Mouse (Mus musculus) midbrain, embryonic 15.5 days (tissue): ENCODE measurements around the gene Hap1. TPM values are rescaled to one million over a fixed set of nuclear protein-coding genes. Genes with fewer than 3 reads are reported as not detected.

Experiments
- ATAC-seq: fragments of 200-750 bp; cut with Nextera tagmentation; replicated peaks from 2 replicates; pipeline ENCODE4 v1.8.0; 2017; ENCODE audit warnings: moderate TSS enrichment
- H3K27ac ChIP-seq: fragments of 300-500 bp; sonication (generic); 2 replicates; pipeline ENCODE4 v1.5.1; 2015; ENCODE audit warnings: mild to moderate bottlenecking, inconsistent platforms
- H3K27me3 ChIP-seq: fragments of 300-500 bp; sonication (generic); replicated peaks from 2 replicates; pipeline ENCODE4 v1.6.1; 2015; ENCODE audit warnings: inconsistent platforms
- H3K36me3 ChIP-seq: fragments of 300-500 bp; sonication (generic); replicated peaks from 2 replicates; pipeline ENCODE4 v1.6.1; 2015; ENCODE audit warnings: inconsistent platforms
- H3K4me1 ChIP-seq: fragments of 300-500 bp; sonication (generic); 2 replicates; pipeline ENCODE4 v1.6.1; 2015; ENCODE audit warnings: inconsistent platforms
- H3K4me2 ChIP-seq: fragments of 300-500 bp; sonication (generic); 2 replicates; pipeline ENCODE4 v1.6.1; 2015; ENCODE audit warnings: inconsistent platforms, mild to moderate bottlenecking, moderate library complexity
- H3K4me3 ChIP-seq: fragments of 300-500 bp; sonication (generic); 2 replicates; pipeline ENCODE4 v1.5.1; 2015; ENCODE audit warnings: mild to moderate bottlenecking, inconsistent platforms
- H3K9ac ChIP-seq: fragments of 300-500 bp; sonication (generic); 2 replicates; pipeline ENCODE4 v1.6.1; 2015; ENCODE audit warnings: mild to moderate bottlenecking, inconsistent platforms
- H3K9me3 ChIP-seq: fragments of 300-500 bp; sonication (generic); 2 replicates; pipeline ENCODE4 v1.6.1; 2016; ENCODE audit warnings: inconsistent platforms
- WGBS: fragments of 180-500 bp; shearing (Covaris S2); methylation state at CpG from one replicate; pipeline ENCODE4 v1.1.7; 2015; ENCODE audit warnings: mixed read lengths; 5-methylcytosine and 5-hydroxymethylcytosine counted together
- polyA plus RNA-seq: library from polyadenylated mRNA; unstranded; fragments of >200 nt; fragmentation: Nextera tagmentation; extraction: Ambion mirVana; gene quantifications from 2 replicates; pipeline ENCODE4 v1.2.1, GENCODE M21; 2015

Gene Hap1
- polyA plus RNA-seq = 315 and 316 TPM in 2 replicates

DNA sequence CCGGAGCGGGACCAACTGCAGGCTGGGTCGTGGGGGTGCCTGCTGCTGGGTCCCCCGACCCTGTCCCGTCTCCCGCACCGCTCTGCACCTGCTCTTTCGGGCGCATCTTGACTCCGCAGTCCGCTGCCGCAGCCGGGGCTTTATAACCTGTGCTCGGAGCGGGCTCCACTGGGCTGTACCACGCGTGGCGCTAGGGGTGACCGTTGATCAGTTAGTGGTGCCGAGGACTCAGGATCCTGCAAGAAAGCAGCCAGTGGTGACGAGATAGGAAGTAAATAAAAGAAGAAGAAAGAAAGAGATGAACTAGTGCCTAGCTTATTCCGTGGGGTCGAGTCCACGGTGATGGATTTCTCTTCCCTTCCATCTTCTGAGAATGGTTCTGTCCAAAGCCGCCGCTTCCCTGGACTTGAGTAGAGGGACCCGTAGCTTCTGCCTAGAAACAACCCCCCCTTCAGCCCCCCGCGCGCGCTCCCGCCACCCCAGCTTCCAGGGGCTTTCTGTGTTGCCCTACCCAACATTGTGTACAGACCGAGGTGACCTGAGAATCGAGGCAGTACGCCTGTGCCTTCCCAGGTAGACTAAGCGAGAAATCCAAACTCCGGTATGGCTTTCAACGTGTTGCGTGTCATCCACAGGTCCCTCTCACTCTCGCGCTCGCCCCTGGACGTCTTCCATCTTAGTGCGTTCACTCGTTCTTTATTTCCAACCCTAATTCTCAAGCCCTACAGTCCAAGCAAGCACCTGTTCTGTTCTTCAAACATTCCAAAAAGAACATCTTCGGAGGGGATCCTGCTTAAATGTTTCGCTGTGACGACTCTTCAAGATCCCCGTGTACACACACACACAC, at the start of gene Hap1:
Gene Hap1, minus strand, starts transcription at position 157 of the 847 bp plus-strand sequence.
- H3K9ac ChIP-seq = peak within 1 kb of the TSS; percentile 77
- H3K36me3 ChIP-seq = no peaks in the 10 kb centered on the region
- H3K27ac ChIP-seq = peak within 1 kb of the TSS; percentile 78
- peak within 1 kb of the TSS; percentile 78 for H3K4me3 ChIP-seq
- ATAC-seq = peak; percentile 79
- no peaks in the 10 kb centered on the region for H3K27me3 ChIP-seq
- H3K4me1 ChIP-seq = peaks cover 28% of the 10 kb centered on the region
- under 1% methylated on average over 49 of the region's 49 CpGs for WGBS
- H3K9me3 ChIP-seq = no peaks in the 10 kb centered on the region
- H3K4me2 ChIP-seq = peak within 1 kb of the TSS; percentile 90

DNA sequence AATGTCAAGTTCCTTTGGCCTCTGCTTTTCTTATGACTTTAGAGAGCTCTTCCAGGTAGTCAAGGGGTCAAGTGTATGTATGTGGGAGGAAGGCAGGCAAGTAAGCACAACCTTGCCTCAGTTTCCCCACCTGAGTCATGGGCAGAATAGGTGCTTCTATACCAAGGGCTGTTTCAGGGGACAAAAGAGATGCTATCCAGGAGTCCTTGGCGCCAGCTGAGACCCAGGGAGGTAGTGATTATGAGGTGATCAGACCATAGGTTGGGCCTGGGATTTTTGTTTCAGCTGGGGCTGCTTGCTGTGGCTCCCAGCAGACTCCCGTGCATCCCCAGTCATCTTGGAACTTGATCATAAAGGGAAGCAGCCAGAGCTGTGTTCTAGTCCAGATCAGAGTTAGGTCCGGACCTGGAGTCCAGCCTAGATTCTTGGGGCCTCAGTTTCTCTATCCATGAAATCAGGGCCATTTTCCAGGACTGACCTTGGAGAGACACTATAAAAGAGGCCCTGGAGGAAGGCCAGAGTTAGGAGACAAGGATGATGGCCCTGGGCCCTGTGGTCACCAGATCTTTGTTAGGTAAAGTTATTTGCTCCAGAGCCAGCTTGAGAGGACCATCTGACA, 48.6 kb upstream of the Hap1 start:
- Histone ChIP-seq H3K36me3 (no peaks in the 10 kb centered on the region), H3K9me3 (no peaks in the 10 kb centered on the region), H3K9ac (no peak overlapping the region), H3K4me1 (peaks cover 4% of the 10 kb centered on the region), H3K4me3 (no peak overlapping the region), H3K27ac (no peak overlapping the region), H3K4me2 (no peak overlapping the region), H3K27me3 (no peaks in the 10 kb centered on the region)
- no peak for ATAC-seq
- WGBS = 79% methylated on average over 3 of the region's 3 CpGs

DNA sequence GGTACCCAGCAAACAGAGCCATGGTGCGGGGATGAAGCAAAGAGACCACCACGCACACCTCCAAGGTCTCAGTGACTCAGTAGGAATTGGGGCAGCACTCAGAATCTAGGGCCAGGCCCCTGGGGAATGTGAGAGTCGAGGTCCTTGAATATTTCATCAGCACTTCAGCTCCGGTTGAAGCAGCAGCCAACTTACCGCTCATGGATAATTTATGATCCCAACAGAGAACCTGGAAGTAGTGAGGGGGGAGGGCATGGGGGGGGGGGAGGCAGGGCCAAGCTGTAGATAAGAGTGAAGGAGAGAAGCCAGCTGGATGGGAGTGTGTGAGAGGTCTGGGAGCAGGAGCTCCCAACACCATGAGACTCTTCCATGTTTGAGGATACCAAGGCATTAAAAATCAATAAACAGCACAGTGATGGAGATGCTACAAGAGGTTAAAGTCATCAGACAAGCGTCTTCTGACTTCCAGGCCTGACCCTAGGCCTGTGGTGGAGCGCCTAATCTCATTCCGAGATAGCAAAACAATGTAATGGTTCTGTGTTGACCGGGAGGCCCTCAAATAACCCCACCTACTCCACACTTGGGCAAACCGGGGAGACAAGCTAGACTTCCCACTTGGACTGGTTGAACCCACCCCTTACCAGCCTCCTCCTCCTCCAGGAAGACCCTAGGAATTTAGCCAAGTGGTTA, 47.7 kb upstream of the Hap1 start:
- Histone ChIP-seq H3K27ac (no peak overlapping the region), H3K9ac (no peak overlapping the region), H3K9me3 (no peaks in the 10 kb centered on the region), H3K4me3 (no peak overlapping the region), H3K4me1 (peaks cover 4% of the 10 kb centered on the region), H3K4me2 (no peak overlapping the region), H3K27me3 (no peaks in the 10 kb centered on the region), H3K36me3 (no peaks in the 10 kb centered on the region)
- no peak for ATAC-seq
- 64% methylated on average over 10 of the region's 10 CpGs for WGBS

DNA sequence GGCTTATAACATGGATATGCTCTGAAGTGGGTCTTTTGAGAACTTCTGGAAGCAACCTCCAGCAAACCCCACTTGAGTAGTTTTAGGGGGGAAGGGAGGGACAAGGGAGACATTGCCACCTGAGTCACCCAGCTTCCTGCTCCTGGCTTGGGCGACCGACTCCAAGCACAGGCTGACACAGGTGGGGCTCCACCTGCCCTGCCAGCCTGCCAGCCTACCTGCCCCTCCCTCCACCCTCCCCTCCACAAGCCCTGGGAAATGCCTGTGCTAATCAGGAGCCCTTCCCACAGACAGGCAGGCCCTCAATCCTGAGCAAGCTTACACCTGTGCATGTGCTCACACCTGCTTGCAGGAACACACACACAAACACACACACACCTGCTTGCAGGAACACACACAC, 46.8 kb upstream of the Hap1 start:
- Histone ChIP-seq H3K4me3 (no peak overlapping the region), H3K27ac (no peak overlapping the region), H3K4me1 (peaks cover 7% of the 10 kb centered on the region), H3K27me3 (no peaks in the 10 kb centered on the region), H3K9ac (no peak overlapping the region), H3K36me3 (no peaks in the 10 kb centered on the region), H3K4me2 (no peak overlapping the region), H3K9me3 (no peaks in the 10 kb centered on the region)
- no peak for ATAC-seq
- WGBS = 88% methylated on average over 2 of the region's 2 CpGs

DNA sequence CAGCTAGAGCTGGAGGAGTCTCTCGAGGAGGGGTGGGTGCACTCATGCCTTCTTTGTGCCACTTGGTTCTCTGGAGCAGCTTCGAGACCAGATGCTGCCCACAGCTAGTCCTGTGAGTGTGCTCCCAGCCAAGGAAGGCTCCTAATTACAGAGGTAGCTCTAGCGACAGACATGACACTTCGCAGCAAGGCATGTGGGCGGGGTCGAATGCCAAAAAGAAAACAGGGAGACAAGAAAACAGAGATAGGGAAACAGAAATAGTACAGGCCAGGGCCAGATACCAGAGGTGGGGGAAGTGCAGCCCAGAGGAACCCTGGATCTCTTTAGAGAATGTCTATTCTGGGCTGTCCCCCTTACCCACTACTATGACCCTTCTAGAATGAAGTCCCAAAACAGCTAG, 46.3 kb upstream of the Hap1 start:
- Histone ChIP-seq H3K4me1 (peaks cover 7% of the 10 kb centered on the region), H3K27me3 (no peaks in the 10 kb centered on the region), H3K4me2 (no peak overlapping the region), H3K36me3 (no peaks in the 10 kb centered on the region), H3K4me3 (no peak overlapping the region), H3K27ac (no peak overlapping the region), H3K9me3 (no peaks in the 10 kb centered on the region), H3K9ac (no peak overlapping the region)
- 52% methylated on average over 6 of the region's 6 CpGs for WGBS
- ATAC-seq = no peak

DNA sequence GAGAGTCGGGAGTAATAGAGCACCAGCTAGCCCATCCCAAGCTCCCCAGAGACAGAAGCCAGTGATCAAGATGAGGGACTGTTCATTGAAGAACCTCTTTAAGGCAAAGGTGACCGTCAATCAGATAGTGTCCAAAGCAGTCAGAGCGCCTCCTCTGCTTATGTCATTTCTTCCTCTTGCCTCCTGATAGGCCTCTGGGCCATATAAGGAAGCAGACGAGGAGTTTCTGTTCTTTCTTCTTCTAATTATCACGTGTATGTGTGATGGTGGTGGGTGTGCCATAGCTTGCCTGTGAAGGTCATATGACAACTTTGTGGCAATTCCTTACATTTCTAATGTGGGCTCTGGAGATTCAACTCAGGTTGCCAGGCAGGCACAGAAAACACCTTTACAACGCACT, 44.9 kb upstream of the Hap1 start:
- Histone ChIP-seq H3K9ac (no peak overlapping the region), H3K27me3 (no peaks in the 10 kb centered on the region), H3K4me3 (no peak overlapping the region), H3K27ac (no peak overlapping the region), H3K36me3 (no peaks in the 10 kb centered on the region), H3K4me1 (peaks cover 18% of the 10 kb centered on the region), H3K9me3 (no peaks in the 10 kb centered on the region), H3K4me2 (no peak overlapping the region)
- 81% methylated on average over 6 of the region's 6 CpGs for WGBS
- ATAC-seq = no peak

DNA sequence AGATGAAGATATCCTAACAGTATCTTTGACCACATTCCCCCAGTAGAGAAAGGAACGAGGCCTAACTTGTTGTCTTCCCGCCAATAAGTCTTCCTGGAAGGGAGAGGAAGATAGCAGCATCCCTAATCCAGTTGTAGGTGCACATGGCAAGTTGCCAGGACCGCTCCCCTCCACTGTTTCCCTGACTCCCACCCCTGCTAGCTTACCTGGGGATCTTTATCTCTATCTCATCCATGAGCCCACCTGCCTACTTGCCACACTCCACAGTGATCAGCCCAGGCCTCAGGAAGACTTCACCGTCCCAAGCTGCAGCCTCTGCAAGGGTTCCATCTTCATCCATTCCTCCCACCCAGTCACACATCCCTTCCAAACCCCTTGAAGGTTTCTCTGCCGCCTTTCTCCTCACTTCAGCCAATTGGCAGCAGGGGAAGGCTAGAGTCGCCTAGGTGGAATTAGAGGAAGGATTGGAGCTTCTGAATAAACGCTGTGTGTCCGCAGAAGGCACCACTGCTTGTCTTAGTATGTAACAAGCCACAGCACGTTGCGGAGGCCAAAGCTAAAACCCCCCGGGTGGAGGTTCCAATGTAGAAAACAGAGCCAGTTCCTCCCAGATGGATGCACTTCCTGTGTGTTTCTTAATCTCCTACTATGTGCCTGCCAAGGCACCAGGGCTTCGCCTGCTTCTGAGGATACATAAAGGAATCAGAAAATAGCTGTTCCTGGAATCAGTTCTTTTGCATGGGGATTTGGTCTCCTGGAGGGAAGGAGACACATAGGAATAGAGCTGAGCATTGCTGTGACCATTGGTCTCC, 44.0 kb upstream of the Hap1 start:
- no peaks in the 10 kb centered on the region for H3K27me3 ChIP-seq
- H3K9me3 ChIP-seq = no peaks in the 10 kb centered on the region
- H3K27ac ChIP-seq = no peak overlapping the region
- H3K9ac ChIP-seq = no peak overlapping the region
- no peaks in the 10 kb centered on the region for H3K36me3 ChIP-seq
- H3K4me1 ChIP-seq = peaks cover 27% of the 10 kb centered on the region
- no peak overlapping the region for H3K4me3 ChIP-seq
- no peak overlapping the region for H3K4me2 ChIP-seq
- 79% methylated on average over 12 of the region's 12 CpGs for WGBS
- ATAC-seq = no peak

DNA sequence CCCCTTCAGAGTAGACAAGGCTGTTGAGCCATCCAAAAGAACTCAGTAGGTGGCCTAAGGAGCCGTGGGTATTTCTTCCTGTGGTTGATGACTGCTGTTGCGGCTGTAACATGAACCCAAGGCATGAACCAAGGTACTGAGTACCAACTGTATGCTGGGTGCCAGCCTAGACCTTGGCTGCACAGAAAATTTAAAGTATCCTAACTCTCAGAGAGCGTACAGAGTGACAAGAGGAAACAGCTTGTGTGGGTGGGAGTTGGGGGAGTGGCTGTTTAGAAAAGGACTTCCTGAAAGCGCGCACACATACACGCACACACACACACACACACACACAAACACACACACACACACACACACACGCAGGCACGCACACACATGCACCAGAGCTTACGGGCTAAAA, 43.4 kb upstream of the Hap1 start:
- WGBS = 84% methylated on average over 9 of the region's 9 CpGs
- Histone ChIP-seq H3K27ac (no peak overlapping the region), H3K4me3 (no peak overlapping the region), H3K4me1 (peaks cover 31% of the 10 kb centered on the region), H3K9ac (no peak overlapping the region), H3K36me3 (no peaks in the 10 kb centered on the region), H3K4me2 (no peak overlapping the region), H3K27me3 (no peaks in the 10 kb centered on the region), H3K9me3 (no peaks in the 10 kb centered on the region)
- ATAC-seq = no peak

DNA sequence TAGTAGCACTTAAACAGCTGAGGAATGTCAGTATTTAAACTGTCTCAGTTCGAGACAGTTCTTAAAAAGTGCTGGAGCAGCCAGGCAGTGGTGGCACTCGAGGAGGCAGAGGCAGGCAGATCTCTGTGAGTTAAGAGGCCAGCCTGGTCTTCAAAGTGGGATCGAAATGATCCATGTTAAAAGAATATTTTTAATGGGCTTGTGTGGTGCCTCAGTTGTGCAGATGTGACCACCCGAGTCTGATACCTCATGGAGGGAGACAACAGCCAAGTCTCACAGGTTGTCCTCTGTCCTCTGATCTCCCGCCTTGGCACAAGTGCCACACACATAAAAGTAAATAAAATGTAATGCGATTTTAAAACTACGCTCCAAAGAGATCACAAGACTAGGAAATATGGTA, 42.6 kb upstream of the Hap1 start:
- 96% methylated on average over 7 of the region's 7 CpGs for whole genome bisulfite sequencing

DNA sequence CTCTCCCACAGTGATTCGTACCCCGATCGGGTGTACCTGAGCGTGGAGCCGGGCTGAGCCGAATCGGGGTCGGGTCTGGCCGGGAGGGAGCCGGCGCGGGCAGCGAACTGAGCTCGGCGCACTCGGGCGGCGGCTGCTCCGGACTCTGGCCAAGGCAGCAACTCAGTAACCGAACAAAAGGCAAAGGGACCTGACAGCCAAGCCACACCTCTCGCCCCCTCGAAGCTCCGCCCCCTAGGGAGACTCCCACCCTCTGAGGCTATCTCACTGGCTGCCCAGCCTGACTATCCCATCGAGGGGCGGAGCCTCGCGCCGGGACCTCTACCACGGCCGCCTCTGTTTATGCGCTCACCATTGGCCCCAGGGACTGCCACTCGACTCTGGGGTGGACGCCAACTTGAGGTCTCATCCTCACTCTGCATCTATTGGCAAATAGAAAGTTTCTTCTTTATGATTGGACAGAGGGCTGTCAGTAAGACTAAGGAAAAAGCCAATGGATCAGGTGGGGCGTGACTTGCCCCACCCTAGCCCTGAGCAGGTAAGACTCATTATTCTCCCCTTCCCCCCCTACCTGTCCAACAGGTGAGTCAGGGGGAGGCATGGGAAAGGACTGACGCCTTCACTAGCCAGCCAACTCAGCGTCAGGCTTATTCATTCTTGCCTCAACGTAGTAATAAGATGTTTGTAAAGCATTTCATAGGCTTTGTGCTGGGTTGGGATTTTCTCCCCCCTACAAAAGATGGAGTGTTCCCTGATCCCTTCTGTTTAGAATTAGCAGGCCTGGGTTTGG, 41.9 kb upstream of the Hap1 start, which contains the start of gene Jup:
Gene Jup, minus strand, starts transcription at position 164 of the 790 bp plus-strand sequence.
- Histone ChIP-seq H3K4me1 (peaks cover 34% of the 10 kb centered on the region), H3K27me3 (no peaks in the 10 kb centered on the region), H3K36me3 (no peaks in the 10 kb centered on the region), H3K9me3 (no peaks in the 10 kb centered on the region), H3K9ac (peak within 1 kb of the TSS; percentile 85), H3K4me2 (peak within 1 kb of the TSS; percentile 74), H3K27ac (peak within 1 kb of the TSS; percentile 76), H3K4me3 (peak within 1 kb of the TSS; percentile 73)
- WGBS = under 1% methylated on average over 37 of the region's 37 CpGs
- peak; percentile 99 for ATAC-seq

More for the DNA sequence above, 42.6 kb upstream of the Hap1 start:
- Histone ChIP-seq H3K4me1 (peaks cover 37% of the 10 kb centered on the region), H3K9ac (no peak overlapping the region), H3K4me2 (peak overlapping the region; percentile 74; the same call in 1 of the 2 replicates), H3K36me3 (no peaks in the 10 kb centered on the region), H3K27ac (peak overlapping the region; percentile 44; the same call in 1 of the 2 replicates), H3K4me3 (no peak overlapping the region), H3K27me3 (no peaks in the 10 kb centered on the region), H3K9me3 (no peaks in the 10 kb centered on the region)
- no peak for ATAC-seq

DNA sequence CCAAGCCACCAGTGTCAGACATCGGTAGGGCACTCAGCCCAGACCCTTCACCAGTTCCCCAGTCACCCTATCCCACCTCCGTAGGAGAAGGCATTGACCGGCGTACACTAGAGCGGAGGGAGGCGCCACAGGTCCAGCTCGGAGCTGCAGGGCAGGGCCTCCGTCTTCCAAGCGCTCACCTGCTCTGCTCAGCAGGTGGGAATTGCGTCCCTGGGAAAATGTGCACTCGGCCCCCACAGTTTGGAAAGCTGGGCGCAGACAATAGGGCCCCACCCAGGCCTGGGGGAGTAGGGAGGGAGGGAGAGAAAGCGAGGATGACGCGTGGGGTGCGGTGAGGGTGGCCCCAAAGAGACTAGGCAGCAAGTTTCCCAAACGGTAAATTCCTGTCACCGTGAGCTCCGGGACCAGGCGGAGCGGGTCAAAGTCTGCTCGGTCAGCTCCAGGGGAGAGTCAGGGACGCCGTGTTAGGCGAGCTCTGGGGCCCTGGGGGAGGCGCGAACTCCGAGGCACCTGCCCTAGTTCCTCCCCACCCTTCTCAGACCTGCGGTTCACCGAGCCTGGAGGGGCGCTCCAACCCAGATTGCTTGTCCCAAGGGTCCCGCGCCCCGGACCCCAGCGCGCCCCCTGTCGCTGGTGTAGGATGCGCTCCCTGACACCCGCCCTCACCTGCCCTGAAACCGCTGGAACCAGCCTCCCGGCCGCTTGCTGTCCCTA, 41.1 kb upstream of the Hap1 start:
- H3K36me3 ChIP-seq = no peaks in the 10 kb centered on the region
- peak overlapping the region; percentile 73 for H3K4me3 ChIP-seq
- no peaks in the 10 kb centered on the region for H3K9me3 ChIP-seq
- H3K4me2 ChIP-seq = peak overlapping the region; percentile 74
- peaks cover 34% of the 10 kb centered on the region for H3K4me1 ChIP-seq
- WGBS = 2% methylated on average over 42 of the region's 42 CpGs
- H3K9ac ChIP-seq = peak overlapping the region; percentile 85
- ATAC-seq = peak; percentile 48
- H3K27ac ChIP-seq = peak overlapping the region; percentile 76
- no peaks in the 10 kb centered on the region for H3K27me3 ChIP-seq
